Mouse (Mus musculus): ENCODE results near the gene Erfe. TPM values are rescaled to one million over a fixed set of nuclear protein-coding genes. Genes with fewer than 3 reads are reported as not detected.

The Erfe gene
- polyA plus RNA-seq (2012; rRNA removed), result 0.11 TPM in 1 of 2 replicates, not detected in the other

- Histone ChIP-seq H3K4me3 (replicated peaks; ENCODE audit: insufficient read depth, low read depth, low read length) (no peak within 1 kb of the TSS), H3K27me3 (ENCODE audit: control insufficient read depth, insufficient read depth, low read length) (no peaks in the 10 kb centered on the region; the same call in 1 of the 2 replicates), H3K4me1 (ENCODE audit: control insufficient read depth, insufficient read depth, low read length) (no peaks in the 10 kb centered on the region), H3K27ac (ENCODE audit: insufficient read depth, low read length) (no peak within 1 kb of the TSS)
- 3% methylated on average over 68 of the region's 68 CpGs for WGBS
- TF ChIP-seq CTCF (IDR thresholded peaks at IDR 0.05; ENCODE audit: borderline replicate concordance, insufficient read depth, low read depth, low read length), result 0 out of 2 replicates have a peak, but pooled peaks have one; percentile 25
- no peak for TF ChIP-seq POLR2A (IDR thresholded peaks at IDR 0.05; ENCODE audit: borderline replicate concordance, insufficient read depth, low read length)
- peak in 1 of 2 experiments; percentile 21 for DNase-seq
These were observed at the start of gene Erfe for GRCm38 (mm10) chr1:91366215-91367108. Gene Erfe (plus strand): TSS chr1:91366430.

- Histone ChIP-seq H3K4me3 (replicated peaks; ENCODE audit: insufficient read depth, low read depth, low read length) (no peak overlapping the region), H3K4me1 (ENCODE audit: control insufficient read depth, insufficient read depth, low read length) (peaks cover 19% of the 10 kb centered on the region), H3K27ac (ENCODE audit: insufficient read depth, low read length) (no peak overlapping the region), H3K27me3 (ENCODE audit: control insufficient read depth, insufficient read depth, low read length) (no peaks in the 10 kb centered on the region)
- TF ChIP-seq CTCF (IDR thresholded peaks at IDR 0.05; ENCODE audit: borderline replicate concordance, insufficient read depth, low read depth, low read length) (no peak), POLR2A (IDR thresholded peaks at IDR 0.05; ENCODE audit: borderline replicate concordance, insufficient read depth, low read length) (no peak)
- DNase-seq, result no peak
- 81% methylated on average over 6 of the region's 6 CpGs for WGBS
These were observed 48.6 kb upstream of the Erfe start for GRCm38 (mm10) chr1:91317656-91318055.

- Histone ChIP-seq H3K27ac (ENCODE audit: insufficient read depth, low read length) (no peak within 1 kb of the TSS), H3K27me3 (ENCODE audit: control insufficient read depth, insufficient read depth, low read length) (no peaks in the 10 kb centered on the region), H3K4me3 (replicated peaks; ENCODE audit: insufficient read depth, low read depth, low read length) (no peak within 1 kb of the TSS), H3K4me1 (ENCODE audit: control insufficient read depth, insufficient read depth, low read length) (peaks cover 20% of the 10 kb centered on the region)
- peak; percentile 27 to 33 for DNase-seq
- WGBS, result 14% methylated on average over 19 of the region's 19 CpGs
- TF ChIP-seq CTCF (IDR thresholded peaks at IDR 0.05; ENCODE audit: borderline replicate concordance, insufficient read depth, low read depth, low read length) (no peak), POLR2A (IDR thresholded peaks at IDR 0.05; ENCODE audit: borderline replicate concordance, insufficient read depth, low read length) (no peak)
These were observed 44.3 kb upstream of the Erfe start, which contains the start of gene Espnl for GRCm38 (mm10) chr1:91321760-91322438. Gene Espnl (plus strand): TSS chr1:91322075.

DNA sequence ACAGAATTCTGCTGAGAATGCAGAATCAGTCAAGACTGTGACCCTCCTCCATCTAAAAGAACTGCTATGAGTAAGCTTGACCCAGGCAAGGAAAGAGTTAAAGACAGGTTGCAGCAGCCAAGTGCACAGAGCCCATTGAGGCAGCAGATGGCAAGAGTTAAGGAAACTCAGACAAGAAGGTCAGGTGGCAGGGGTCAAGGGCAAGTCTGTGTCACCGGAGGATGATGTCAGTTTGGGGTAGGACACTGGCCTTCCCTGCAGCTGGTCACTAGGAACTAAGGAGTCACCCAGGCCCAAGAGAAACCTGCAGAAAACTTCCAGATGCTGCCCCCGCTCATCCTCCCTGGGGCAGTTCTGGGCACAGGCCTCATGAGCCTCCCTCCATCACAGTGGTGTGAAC is 41.6 kb upstream of the Erfe start:
- TF ChIP-seq POLR2A (IDR thresholded peaks at IDR 0.05; ENCODE audit: borderline replicate concordance, insufficient read depth, low read length) (no peak), CTCF (IDR thresholded peaks at IDR 0.05; ENCODE audit: borderline replicate concordance, insufficient read depth, low read depth, low read length) (no peak)
- no peak overlapping the region for H3K4me3 ChIP-seq (replicated peaks; ENCODE audit: insufficient read depth, low read depth, low read length)
- DNase-seq, result no peak
- WGBS, result 75% methylated on average over 2 of the region's 2 CpGs
- peaks cover 17% of the 10 kb centered on the region for H3K4me1 ChIP-seq (ENCODE audit: control insufficient read depth, insufficient read depth, low read length)
- H3K27me3 ChIP-seq (ENCODE audit: control insufficient read depth, insufficient read depth, low read length), result no peaks in the 10 kb centered on the region
- no peak overlapping the region for H3K27ac ChIP-seq (ENCODE audit: insufficient read depth, low read length)

DNA sequence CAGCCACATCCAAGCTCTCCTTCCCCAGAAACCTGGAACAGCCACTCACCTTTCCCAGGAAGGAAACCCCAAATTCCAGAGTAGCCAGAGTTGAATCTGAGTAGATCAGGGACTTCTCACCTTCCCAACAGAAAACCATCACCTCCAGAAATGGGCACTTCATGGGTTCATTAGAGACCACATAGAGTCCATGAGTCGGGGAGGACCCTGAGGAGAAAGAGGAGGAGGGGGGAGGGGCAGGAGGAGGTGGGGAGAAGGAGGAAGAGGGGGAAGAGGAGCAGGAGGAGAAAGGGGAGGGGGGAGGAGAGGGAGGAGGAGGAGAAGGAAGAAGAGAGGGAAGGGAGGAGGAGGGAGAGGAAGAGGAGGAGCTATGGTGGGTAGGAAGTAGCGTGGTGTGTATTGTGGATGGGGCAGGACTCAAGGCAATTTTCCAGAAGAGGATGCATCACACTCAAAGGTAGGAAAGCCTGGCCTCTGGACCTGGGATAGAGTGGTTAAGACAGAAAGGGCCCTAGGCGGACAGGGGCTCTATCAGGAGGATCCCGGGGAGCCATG is 40.7 kb upstream of the Erfe start:
- Histone ChIP-seq H3K4me1 (ENCODE audit: control insufficient read depth, insufficient read depth, low read length) (peaks cover 17% of the 10 kb centered on the region), H3K27me3 (ENCODE audit: control insufficient read depth, insufficient read depth, low read length) (no peaks in the 10 kb centered on the region), H3K4me3 (replicated peaks; ENCODE audit: insufficient read depth, low read depth, low read length) (no peak overlapping the region), H3K27ac (ENCODE audit: insufficient read depth, low read length) (no peak overlapping the region)
- TF ChIP-seq CTCF (IDR thresholded peaks at IDR 0.05; ENCODE audit: borderline replicate concordance, insufficient read depth, low read depth, low read length) (no peak), POLR2A (IDR thresholded peaks at IDR 0.05; ENCODE audit: borderline replicate concordance, insufficient read depth, low read length) (no peak)
- 75% methylated on average over 4 of the region's 4 CpGs for WGBS
- no peak for DNase-seq

DNA sequence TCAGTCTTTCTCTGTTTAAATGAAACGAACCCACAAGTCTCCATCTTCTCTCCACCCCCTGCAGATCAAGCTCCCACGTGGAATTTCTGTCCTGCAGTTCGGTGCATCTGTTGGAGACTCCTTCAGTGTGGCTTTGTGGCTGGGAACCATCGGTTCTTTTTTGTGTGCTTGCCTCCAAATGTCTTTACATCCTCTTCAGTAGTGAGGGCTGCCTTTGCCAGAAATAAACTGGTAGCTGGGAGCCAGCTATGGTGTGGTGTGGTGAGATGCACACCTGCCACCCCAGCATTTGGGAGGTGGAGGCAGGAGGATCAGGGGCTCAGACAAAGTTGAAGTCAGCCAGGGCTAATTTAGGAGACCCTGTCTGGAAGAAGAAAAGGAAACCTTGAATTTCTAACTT is 34.1 kb upstream of the Erfe start:
- no peak overlapping the region for H3K27ac ChIP-seq (ENCODE audit: insufficient read depth, low read length)
- no peak overlapping the region for H3K4me3 ChIP-seq (replicated peaks; ENCODE audit: insufficient read depth, low read depth, low read length)
- DNase-seq, result no peak
- no peaks in the 10 kb centered on the region for H3K4me1 ChIP-seq (ENCODE audit: control insufficient read depth, insufficient read depth, low read length)
- H3K27me3 ChIP-seq (ENCODE audit: control insufficient read depth, insufficient read depth, low read length), result no peaks in the 10 kb centered on the region
- TF ChIP-seq CTCF (IDR thresholded peaks at IDR 0.05; ENCODE audit: borderline replicate concordance, insufficient read depth, low read depth, low read length), result no peak
- WGBS, result 31% methylated on average over 4 of the region's 4 CpGs

- Histone ChIP-seq H3K27ac (ENCODE audit: insufficient read depth, low read length) (no peak overlapping the region), H3K4me1 (ENCODE audit: control insufficient read depth, insufficient read depth, low read length) (no peaks in the 10 kb centered on the region), H3K4me3 (replicated peaks; ENCODE audit: insufficient read depth, low read depth, low read length) (no peak overlapping the region), H3K27me3 (ENCODE audit: control insufficient read depth, insufficient read depth, low read length) (no peaks in the 10 kb centered on the region)
- DNase-seq, result no peak
- TF ChIP-seq POLR2A (IDR thresholded peaks at IDR 0.05; ENCODE audit: borderline replicate concordance, insufficient read depth, low read length), result no peak
- no peak for TF ChIP-seq CTCF (IDR thresholded peaks at IDR 0.05; ENCODE audit: borderline replicate concordance, insufficient read depth, low read depth, low read length)
These were observed 32.6 kb upstream of the Erfe start for GRCm38 (mm10) chr1:91333582-91333981.

All from cerebellum, adult 2 months (tissue).